Mouse (Mus musculus) 3T3-L1 (cell line): ENCODE measurements around the gene Ankra2.

Experiments used
- DNase-seq: peaks from one replicate; pipeline ENCODE4 v3.0.0-alpha.2; 2015; ENCODE audit warnings: low read depth, low spot score

Ankra2 gene

DNA sequence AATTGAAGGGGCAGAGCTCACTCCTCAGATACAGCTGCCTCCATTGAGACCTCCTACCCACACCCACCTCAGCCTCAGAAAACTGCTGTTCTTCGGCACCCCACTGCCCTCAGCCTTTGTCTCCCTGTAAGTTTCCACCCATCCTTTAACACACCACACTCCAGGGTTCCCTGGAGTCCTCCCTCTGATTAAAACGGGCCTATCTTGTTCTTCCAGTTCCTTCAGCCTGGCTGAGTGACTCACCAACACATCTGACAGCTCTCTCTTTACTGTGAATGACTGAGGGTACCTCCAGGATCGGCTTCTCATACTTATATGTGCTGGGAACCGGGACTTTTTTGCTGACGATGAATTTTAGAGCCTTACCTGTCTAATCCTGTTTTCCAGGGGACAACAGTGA, 33.2 kb downstream of the Ankra2 start:
- DNase-seq = no peak

DNA sequence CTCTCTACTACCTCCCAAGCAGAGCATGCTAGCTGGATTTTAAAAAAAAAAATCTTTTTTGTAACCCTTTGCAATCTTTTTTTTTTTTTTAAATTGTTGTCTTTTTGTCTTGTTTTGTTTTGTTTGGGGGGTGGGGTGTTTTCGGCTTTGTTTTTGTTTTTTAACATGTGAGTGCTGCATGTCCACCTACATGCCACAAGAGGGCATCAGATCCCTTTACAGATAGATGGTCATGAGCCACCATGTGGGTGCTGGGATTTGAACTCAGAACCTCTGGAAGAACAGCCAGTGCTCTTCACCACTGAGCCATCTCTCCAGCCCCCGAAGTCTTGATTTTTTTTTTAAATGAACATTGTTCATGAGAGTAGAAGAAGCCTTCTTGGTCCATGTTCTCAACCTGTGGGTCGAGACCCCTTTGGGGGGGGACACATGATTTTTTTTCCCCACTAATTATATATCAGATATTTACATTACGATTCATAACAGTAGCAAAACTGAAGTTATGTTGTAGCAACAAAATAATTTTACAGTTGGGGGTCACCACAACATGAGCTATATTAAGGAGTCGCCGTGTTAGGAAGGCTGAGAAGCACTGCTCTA, 35.1 kb downstream of the Ankra2 start:
- no peak for DNase-seq

- peak; percentile 97 for DNase-seq
These were observed 36.2 kb downstream of the Ankra2 start for GRCm38 (mm10) chr13:98298833-98299758.

DNA sequence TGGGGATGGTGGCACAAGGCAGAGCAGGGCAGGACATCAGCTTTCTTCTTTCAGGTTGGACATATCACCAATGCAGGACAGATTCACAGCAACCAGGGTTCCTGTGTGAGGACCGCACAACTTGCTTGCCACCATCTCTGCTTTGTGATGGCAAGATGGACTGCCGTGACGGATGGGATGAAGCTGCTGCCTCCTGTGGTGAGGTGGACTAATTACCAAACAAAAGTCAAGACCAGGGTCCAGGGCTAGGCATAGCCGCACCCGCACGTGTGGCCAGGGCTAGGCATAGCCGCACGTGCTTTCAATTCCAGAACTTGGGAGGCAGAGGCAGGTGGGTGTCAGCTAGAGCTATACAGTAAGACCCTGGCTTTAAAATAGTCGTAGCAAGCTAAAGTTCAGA, 42.4 kb downstream of the Ankra2 start:
- no peak for DNase-seq

GRCm38 (mm10) chr13:98306393-98306792, 43.5 kb downstream of the Ankra2 start:
- DNase-seq = no peak

DNA sequence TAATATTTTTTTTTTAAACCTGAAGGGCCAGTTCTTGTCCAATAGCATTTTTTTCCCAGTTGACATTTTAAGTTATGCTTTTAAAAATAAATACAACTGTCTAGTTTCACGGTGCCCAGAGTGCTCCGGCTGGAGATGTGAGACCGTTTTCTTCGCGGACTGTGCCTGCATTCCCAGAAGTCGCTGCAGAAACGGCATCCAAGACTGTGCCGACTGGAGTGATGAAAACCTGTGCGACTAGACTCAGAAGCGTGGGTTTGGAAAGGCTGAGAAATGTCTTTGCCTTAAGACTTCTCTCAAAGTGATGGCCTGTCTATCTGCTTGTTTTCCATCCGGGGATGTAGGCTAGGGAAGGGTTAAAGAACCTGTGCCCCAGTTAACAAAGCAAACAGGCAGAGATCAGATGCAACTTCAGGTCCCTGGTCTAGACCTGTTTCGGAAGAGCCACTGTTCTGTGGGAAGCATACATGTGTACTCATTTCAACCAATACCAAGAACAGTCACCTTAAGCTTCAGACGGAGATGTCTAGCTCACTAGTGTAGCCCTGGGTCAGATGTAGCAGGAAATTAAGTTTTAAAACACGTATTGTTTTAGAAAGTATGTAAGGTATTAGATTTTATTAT, 44.1 kb downstream of the Ankra2 start:
- no peak for DNase-seq

GRCm38 (mm10) chr13:98308004-98308403, 45.1 kb downstream of the Ankra2 start:
- peak; percentile 51 for DNase-seq

- no peak for DNase-seq
These were observed 45.9 kb downstream of the Ankra2 start for GRCm38 (mm10) chr13:98308724-98309123.

GRCm38 (mm10) chr13:98311597-98311996, 48.7 kb downstream of the Ankra2 start:
- DNase-seq = no peak

DNA sequence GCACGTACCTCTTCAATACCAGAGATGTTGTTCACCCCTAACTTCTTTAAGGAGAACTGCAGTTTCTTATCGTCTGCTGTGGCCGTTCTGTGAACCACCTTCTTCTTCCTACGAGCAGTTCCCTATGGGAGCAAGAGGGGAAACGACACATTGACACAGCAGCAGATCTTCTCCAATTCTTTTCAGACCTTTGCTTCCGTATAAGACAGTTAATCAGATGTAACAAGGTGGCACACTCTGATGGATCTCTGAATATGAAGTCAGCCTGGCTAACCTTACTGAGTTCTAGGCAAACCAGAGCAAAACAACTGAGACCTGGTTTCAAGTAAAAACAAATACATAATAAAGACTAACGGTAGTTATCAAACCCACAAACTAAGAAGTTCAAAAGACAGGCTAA, 50.8 kb downstream of the Ankra2 start:
- no peak for DNase-seq

DNA sequence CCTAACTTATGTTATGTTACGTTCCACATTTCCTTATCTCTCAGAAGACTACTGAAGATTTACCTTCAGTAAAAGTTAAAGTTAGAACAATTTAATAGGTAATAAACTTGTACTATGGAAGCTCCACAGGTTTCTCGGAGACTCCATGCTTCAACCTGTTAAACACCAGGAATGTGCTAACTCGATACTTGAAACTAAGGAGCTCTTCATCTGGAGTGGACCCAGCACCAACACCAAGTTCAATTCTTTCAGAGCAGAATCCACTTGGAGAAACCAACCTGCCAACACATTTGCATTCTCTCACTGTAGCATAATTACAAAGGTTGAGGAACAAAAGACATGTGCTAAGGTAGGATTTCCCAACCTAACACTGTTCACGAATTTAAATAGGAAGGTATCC, 52.2 kb downstream of the Ankra2 start:
- no peak for DNase-seq

- DNase-seq = peak; percentile 41
These were observed 53.2 kb downstream of the Ankra2 start for GRCm38 (mm10) chr13:98316140-98316479.

GRCm38 (mm10) chr13:98316480-98317245, 53.8 kb downstream of the Ankra2 start, which contains the start of gene Btf3:
Btf3 (minus strand) TSS chr13:98317006.
- DNase-seq = peak; percentile 93

DNA sequence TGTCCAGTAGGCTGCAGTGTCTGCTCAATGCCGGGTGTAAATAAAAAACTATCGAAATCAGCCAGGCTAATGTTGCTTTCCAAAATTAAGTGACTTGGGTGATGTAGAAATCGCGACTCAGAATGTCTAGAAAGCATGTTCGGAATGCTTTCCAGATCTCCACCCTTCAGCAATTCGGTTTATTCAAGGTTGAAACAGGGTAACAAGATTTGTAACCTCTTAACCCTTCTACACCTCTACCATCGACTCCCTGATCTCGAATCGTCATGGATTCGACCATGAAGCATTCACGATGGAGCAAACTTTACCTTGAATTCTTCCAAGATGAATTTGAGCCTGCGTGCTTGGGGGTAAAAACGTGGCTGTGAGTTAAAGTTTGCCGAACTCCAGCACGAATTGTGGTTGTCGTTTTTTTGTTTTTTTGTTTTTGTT, 54.4 kb downstream of the Ankra2 start:
- no peak for DNase-seq

GRCm38 (mm10) chr13:98317911-98318310, 55.0 kb downstream of the Ankra2 start:
- peak; percentile 46 for DNase-seq
